Mouse (Mus musculus): Measurements from ENCODE around the gene Hsd17b11.

DNA sequence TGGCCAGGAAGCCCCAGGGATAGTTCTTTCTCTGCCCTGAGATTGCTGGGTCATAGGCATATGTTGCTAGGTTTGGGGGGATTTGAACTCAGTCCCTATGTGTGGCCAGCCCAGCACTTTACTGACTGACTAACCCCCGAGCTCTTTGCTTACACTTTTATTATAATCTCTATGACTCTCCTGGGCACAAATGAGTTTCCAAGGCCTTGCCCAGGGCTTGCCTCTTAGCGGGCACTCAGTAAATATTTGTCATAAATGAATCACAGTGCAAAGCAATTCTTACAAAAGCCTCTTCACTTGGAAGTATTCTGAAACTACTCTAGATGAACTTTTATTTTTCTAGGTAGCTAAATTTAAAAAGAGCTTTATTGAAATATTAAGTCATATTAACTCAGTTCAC lies 17.8 kb downstream of the Hsd17b11 start:
- TF ChIP-seq MEF2A (IDR thresholded peaks at IDR 0.05; ENCODE audit: borderline replicate concordance, low read depth, low read length), result no peak
- TF ChIP-seq CTCF (conservative IDR thresholded peaks at IDR 0.05 in 1 of 2, IDR thresholded peaks at IDR 0.05 in 1 of 2; ENCODE audit: low read depth in 2 of 2, low read length in 2 of 2), result no peak

Data from CH12.LX (cell line).